Mouse (Mus musculus) forebrain, embryonic 14.5 days (tissue): ENCODE measurements around the gene Hist2h2aa1. TPM values are rescaled to one million over a fixed set of nuclear protein-coding genes. Genes with fewer than 3 reads are reported as not detected.
"Not testable (repeated sequence)": the region's sequence is repeated elsewhere in the genome, so short reads cannot be mapped to it uniquely, and the experiment has no call there.

Experiments
- ATAC-seq: fragments of 200-750 bp; cut with Nextera tagmentation; 2 replicates; pipeline ENCODE4 v1.8.0; 2017; ENCODE audit warnings: mild to moderate bottlenecking, moderate library complexity
- DNase-seq: peaks from one replicate; pipeline ENCODE4 v3.0.0-alpha.2; 2015; ENCODE audit warnings: low spot score
- H3K27ac ChIP-seq: fragments of 300-500 bp; sonication (generic); 2 replicates; pipeline ENCODE4 v1.5.1; 2014; ENCODE audit warnings: low read depth, mild to moderate bottlenecking, control low read depth, low read length, moderate library complexity
- H3K27me3 ChIP-seq: fragments of 300-500 bp; sonication (generic); replicated peaks from 2 replicates; pipeline ENCODE4 v1.6.1; 2014; ENCODE audit warnings: low read length, control low read depth, mixed read lengths; ENCODE audit not compliant: control insufficient read depth, insufficient read depth
- H3K36me3 ChIP-seq: fragments of 300-500 bp; sonication (generic); 2 replicates; pipeline ENCODE4 v1.6.1; 2014; ENCODE audit warnings: low read length, control low read depth; ENCODE audit not compliant: control insufficient read depth, insufficient read depth
- H3K4me1 ChIP-seq: fragments of 300-500 bp; sonication (generic); 2 replicates; pipeline ENCODE4 v1.6.1; 2014; ENCODE audit warnings: antibody characterized with exemption, low read length, control low read depth; ENCODE audit not compliant: control insufficient read depth, insufficient read depth
- H3K4me2 ChIP-seq: fragments of 300-500 bp; sonication (generic); 2 replicates; pipeline ENCODE4 v1.6.1; 2014; ENCODE audit warnings: mild to moderate bottlenecking, control low read depth, low read length
- H3K4me3 ChIP-seq: fragments of 300-500 bp; sonication (generic); 2 replicates; pipeline ENCODE4 v1.5.1; 2014; ENCODE audit warnings: low read depth, low read length, control low read depth
- H3K9ac ChIP-seq: fragments of 300-500 bp; sonication (generic); 2 replicates; pipeline ENCODE4 v1.6.1; 2014; ENCODE audit warnings: mild to moderate bottlenecking, low read length, control low read depth, moderate library complexity
- H3K9me3 ChIP-seq: fragments of 300-500 bp; sonication (generic); replicated peaks from 2 replicates; pipeline ENCODE4 v1.6.1; 2016; ENCODE audit warnings: low read length, control low read depth, mixed read lengths; ENCODE audit not compliant: control insufficient read depth
- WGBS: fragments of 180-500 bp; shearing (Covaris S2); extraction: QIAGEN DNeasy Blood & Tissue Kit; methylation state at CpG from one replicate; pipeline ENCODE4 v1.1.7; 2014; 5-methylcytosine and 5-hydroxymethylcytosine counted together
- polyA plus RNA-seq: library from polyadenylated mRNA; unstranded; fragments of >200 nt; fragmentation: Nextera tagmentation; extraction: Ambion mirVana; gene quantifications from 2 replicates; pipeline ENCODE4 v1.2.1, GENCODE M21; 2014

The Hist2h2aa1 gene
- polyA plus RNA-seq, 1 experiment from 2014 or later = 35.7 TPM

DNA sequence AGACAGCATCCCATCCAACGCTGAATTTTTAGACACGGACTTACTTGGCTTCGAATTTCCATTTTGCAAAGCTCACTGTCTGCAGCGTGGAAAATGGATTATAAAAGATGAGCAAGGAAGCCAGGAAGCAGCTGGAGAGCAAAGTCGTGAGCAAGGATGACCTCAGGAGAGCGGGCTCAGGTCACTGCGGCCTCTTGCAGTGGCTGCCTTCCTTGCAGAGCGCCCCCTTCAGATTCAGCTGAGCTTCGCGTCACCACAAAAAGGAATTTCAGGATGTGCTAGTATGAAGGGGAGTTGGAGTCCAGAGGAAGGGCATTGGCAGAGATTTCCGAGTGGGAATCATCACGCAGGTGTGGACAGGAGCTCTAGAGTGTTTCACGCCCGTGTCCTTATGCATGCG, 36.1 kb upstream of the Hist2h2aa1 start:
- no peaks in the 10 kb centered on the region; the same call in 1 of the 2 replicates for H3K27me3 ChIP-seq
- H3K27ac ChIP-seq = no peak overlapping the region
- no peak overlapping the region for H3K4me2 ChIP-seq
- H3K9ac ChIP-seq = no peak overlapping the region
- ATAC-seq (no peak), DNase-seq (no peak)
- H3K9me3 ChIP-seq = no peaks in the 10 kb centered on the region
- no peaks in the 10 kb centered on the region for H3K36me3 ChIP-seq
- H3K4me3 ChIP-seq = no peak overlapping the region
- WGBS = 27% methylated on average over 15 of the region's 15 CpGs
- H3K4me1 ChIP-seq = no peaks in the 10 kb centered on the region

DNA sequence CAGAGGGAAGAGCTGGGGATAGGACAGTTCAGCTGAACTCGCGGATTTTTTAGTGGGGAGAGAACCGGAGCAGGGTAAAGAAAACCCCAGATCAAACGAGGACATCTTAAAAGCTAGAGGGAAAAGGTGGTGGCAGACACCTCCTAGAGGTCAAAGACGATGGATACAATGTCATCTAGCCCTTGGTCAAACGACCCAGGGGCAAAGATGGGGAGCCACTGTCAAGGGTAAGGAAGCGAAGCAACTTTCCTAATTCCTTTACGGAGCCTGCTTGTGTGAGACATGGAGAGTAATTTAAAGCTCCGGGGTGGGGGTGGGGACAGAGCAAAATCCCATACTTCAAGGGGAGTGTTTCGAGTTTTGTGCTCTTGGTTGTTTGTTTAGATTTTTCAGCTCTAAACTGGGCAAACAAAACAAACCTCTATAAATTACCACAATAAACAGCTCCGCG, 26.1 kb upstream of the Hist2h2aa1 start:
- Histone ChIP-seq H3K4me3 (peak overlapping the region; percentile 59), H3K4me1 (peaks cover 21% of the 10 kb centered on the region), H3K4me2 (peak overlapping the region; percentile 63), H3K27me3 (no peaks in the 10 kb centered on the region), H3K27ac (peak overlapping the region; percentile 97), H3K9me3 (no peaks in the 10 kb centered on the region), H3K36me3 (no peaks in the 10 kb centered on the region), H3K9ac (peak overlapping the region; percentile 83)
- DNase-seq (no peak), ATAC-seq (peak; percentile 30)
- under 1% methylated on average over 12 of the region's 12 CpGs for WGBS

DNA sequence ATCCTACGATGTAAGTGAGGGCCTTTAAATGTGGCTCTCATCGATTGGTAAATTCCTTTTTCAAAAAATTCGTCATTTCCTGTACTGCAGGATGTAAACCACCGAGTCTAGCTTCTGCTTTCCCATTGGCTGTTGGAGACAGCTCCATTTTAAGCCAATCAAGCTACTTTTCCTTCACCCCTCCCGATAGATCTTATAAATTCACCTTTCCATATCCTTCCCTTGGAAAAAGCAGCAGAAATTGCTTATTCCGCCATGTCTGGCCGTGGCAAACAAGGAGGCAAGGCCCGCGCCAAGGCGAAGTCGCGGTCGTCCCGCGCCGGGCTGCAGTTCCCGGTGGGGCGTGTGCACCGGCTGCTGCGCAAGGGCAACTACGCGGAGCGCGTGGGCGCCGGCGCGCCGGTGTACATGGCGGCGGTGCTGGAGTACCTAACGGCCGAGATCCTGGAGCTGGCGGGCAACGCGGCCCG, 25.6 kb upstream of the Hist2h2aa1 start, which contains the start of the genes Bola1 and Hist2h2ab:
Gene Bola1, minus strand, starts transcription at position 49 of the 470 bp plus-strand sequence.
Gene Hist2h2ab, plus strand, starts transcription at position 205 of the 470 bp plus-strand sequence.
- Histone ChIP-seq H3K4me1 (peaks cover 21% of the 10 kb centered on the region), H3K27ac (peak within 1 kb of the TSS; percentile 97), H3K4me3 (peak within 1 kb of the TSS; percentile 59), H3K4me2 (peak within 1 kb of the TSS; percentile 63), H3K36me3 (no peaks in the 10 kb centered on the region), H3K9me3 (no peaks in the 10 kb centered on the region), H3K27me3 (no peaks in the 10 kb centered on the region), H3K9ac (peak within 1 kb of the TSS; percentile 83)
- under 1% methylated on average over 37 of the region's 37 CpGs for WGBS
- peak; percentile 91 for ATAC-seq
- DNase-seq = peak; percentile 97

DNA sequence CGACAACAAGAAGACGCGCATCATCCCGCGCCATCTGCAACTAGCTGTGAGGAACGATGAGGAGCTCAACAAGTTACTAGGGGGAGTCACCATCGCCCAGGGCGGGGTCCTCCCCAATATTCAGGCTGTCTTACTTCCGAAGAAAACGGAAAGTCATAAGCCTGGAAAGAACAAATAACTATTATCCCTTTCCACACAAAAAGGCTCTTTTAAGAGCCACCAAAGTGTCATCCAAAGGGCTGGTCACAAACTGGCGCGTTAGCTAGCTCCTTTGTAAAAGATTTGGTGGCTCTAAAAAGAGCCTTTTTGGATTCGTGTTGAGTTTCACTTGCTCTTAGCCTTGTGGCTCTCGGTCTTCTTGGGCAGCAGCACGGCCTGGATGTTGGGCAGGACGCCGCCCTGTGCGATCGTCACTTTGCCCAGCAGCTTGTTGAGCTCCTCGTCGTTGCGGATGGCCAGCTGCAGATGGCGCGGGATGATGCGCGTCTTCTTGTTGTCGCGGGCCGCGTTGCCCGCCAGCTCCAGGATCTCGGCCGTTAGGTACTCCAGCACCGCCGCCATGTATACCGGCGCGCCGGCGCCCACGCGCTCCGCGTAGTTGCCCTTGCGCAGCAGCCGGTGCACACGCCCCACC, 25.0 kb upstream of the Hist2h2aa1 start:
- H3K27ac ChIP-seq = peak overlapping the region; percentile 97
- not testable (repeated sequence) for H3K36me3 ChIP-seq, H3K27me3 ChIP-seq, DNase-seq, ATAC-seq, H3K9me3 ChIP-seq
- WGBS = under 1% methylated on average over 26 of the region's 47 CpGs
- peaks cover 23% of the 10 kb centered on the region for H3K4me1 ChIP-seq
- H3K9ac ChIP-seq = peak overlapping the region; percentile 83
- peak overlapping the region; percentile 59 for H3K4me3 ChIP-seq
- H3K4me2 ChIP-seq = peak overlapping the region; percentile 63

DNA sequence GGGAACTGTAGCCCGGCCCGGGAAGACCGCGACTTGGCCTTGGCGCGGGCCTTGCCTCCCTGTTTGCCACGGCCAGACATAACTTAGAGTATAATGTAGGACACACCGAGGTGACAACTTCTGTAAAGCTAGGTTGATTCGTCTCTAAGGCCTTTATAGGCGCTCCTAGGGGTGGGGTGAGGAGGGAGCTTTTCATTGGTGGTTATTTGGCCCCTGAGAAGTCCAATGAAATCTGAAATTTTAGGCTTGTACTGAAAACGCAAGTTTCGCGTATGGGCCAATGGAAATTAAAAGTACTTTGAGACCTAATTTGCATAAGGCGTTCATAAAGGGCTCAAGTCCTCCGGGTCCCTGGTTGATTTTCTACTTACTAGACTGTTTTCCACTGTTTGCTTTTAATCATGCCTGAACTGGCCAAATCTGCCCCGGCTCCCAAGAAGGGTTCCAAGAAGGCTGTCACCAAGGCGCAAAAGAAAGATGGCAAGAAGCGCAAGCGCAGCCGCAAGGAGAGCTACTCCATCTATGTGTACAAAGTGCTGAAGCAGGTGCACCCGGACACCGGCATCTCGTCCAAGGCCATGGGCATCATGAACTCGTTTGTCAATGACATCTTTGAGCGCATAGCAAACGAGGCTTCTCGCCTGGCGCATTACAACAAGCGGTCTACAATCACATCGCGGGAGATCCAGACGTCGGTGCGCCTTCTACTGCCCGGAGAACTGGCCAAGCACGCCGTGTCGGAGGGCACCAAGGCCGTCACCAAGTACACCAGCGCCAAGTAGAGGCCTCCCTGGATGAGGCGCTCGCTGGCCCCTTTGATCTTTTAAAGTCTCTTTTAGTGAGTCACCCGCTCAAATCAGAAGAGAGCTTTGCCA, 24.3 kb upstream of the Hist2h2aa1 start, which contains the start of the genes Hist2h2ac and Hist2h2be:
Gene Hist2h2ac, minus strand, starts transcription at position 116 of the 875 bp plus-strand sequence.
Gene Hist2h2be, plus strand, starts transcription at position 355 of the 875 bp plus-strand sequence.
- Histone ChIP-seq H3K27me3 (no peaks in the 10 kb centered on the region), H3K4me1 (peaks cover 26% of the 10 kb centered on the region), H3K4me2 (peak within 1 kb of the TSS; percentile 63), H3K36me3 (no peaks in the 10 kb centered on the region), H3K9me3 (no peaks in the 10 kb centered on the region), H3K27ac (peak within 1 kb of the TSS; percentile 97), H3K9ac (peak within 1 kb of the TSS; percentile 83), H3K4me3 (peak within 1 kb of the TSS; percentile 59)
- DNase-seq (peak; percentile 96), ATAC-seq (peak; percentile 81)
- WGBS = 0% methylated on average over 43 of the region's 43 CpGs

DNA sequence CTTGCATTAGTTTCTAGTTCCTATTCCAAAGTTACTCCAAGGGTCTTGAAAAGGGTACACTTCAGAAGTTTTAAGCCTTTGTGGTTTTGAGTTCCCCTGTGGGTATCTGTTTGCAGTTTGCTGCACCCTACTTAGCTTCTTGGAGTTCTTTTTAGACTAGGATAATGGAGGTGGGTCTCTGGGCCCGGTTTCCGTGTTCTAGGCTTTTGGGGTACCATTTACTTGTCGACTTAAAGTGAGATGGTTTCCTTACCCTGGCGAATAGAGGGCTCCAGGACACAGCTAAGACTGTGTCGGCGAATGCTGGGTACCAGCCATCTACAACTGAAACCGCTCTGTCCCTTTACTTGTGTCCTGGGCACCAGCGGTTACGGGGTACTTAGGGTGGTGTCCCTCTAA, 23.7 kb upstream of the Hist2h2aa1 start:
- Histone ChIP-seq H3K4me1 (peaks cover 26% of the 10 kb centered on the region), H3K9me3 (no peaks in the 10 kb centered on the region), H3K36me3 (no peaks in the 10 kb centered on the region), H3K4me2 (peak overlapping the region; percentile 63), H3K9ac (peak overlapping the region; percentile 83), H3K4me3 (peak overlapping the region; percentile 59), H3K27ac (peak overlapping the region; percentile 97), H3K27me3 (no peaks in the 10 kb centered on the region)
- ATAC-seq = no peak
- 5% methylated on average over 9 of the region's 9 CpGs for WGBS
- DNase-seq = no peak

DNA sequence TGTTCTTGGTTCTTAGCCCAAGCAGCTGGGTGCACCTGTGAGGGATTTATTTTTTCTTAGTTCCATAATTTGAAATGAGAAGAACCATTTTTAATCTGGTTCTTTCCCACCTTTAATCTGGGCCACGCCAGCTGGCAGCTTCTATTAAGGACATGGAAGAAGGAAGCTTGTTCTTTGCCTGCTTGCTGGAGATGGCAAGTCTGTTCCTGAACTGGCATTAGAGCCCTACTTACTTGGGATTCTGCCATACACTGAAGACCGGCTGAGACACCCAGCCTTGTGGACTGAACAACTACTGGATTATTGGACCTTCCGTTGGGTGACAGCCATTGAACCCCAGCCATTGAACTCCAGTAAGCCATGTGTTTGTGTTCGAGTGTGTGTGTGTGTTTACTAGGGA, 22.5 kb upstream of the Hist2h2aa1 start:
- Histone ChIP-seq H3K9ac (peak overlapping the region; percentile 17; the same call in 1 of the 2 replicates), H3K27me3 (no peaks in the 10 kb centered on the region), H3K4me3 (no peak overlapping the region), H3K27ac (no peak overlapping the region), H3K4me1 (peaks cover 26% of the 10 kb centered on the region), H3K9me3 (no peaks in the 10 kb centered on the region), H3K36me3 (no peaks in the 10 kb centered on the region), H3K4me2 (peak overlapping the region; percentile 63)
- DNase-seq = no peak
- WGBS = 84% methylated on average over 4 of the region's 4 CpGs
- ATAC-seq = no peak

DNA sequence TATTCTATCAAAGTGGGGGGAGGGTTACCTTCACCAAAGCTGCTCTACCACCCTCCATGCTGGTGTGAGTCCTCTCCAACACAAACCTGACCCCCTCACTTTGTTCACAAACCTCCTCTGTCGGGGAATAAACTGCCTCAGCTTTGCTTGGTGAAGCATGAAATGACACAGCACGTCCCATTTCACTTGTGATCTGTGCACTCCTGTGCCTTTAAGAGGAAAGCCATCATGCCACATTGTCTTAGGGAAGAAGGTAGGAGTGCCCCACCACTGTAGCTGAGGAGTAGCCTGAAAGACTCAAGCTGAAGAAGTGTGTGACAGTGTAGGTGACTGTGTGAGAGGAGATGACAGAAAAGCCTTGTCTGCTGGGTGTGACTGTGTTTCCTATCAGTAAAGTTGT, 19.9 kb upstream of the Hist2h2aa1 start:
- H3K9me3 ChIP-seq = no peaks in the 10 kb centered on the region
- DNase-seq = no peak
- H3K4me1 ChIP-seq = peaks cover 26% of the 10 kb centered on the region
- no peak overlapping the region for H3K4me2 ChIP-seq
- no peak overlapping the region for H3K4me3 ChIP-seq
- whole genome bisulfite sequencing = 2% methylated on average over 2 of the region's 2 CpGs
- no peaks in the 10 kb centered on the region for H3K36me3 ChIP-seq
- H3K27ac ChIP-seq = no peak overlapping the region
- 0 out of 2 replicates have a peak overlapping the region, but pooled peaks have one; percentile 1 for H3K9ac ChIP-seq
- no peaks in the 10 kb centered on the region for H3K27me3 ChIP-seq
- no peak for ATAC-seq
